Mouse (Mus musculus): ENCODE measurements around the gene Txnrd1. TPM values are rescaled to one million over a fixed set of nuclear protein-coding genes. Genes with fewer than 3 reads are reported as not detected.

The Txnrd1 gene
- polyA plus RNA-seq, 1 experiment from 2014 or later, result 123 TPM

GRCm38 (mm10) chr10:82805111-82805510, 28.6 kb upstream of the Txnrd1 start:
- H3K4me2 ChIP-seq, result no peak overlapping the region
- H3K36me3 ChIP-seq, result no peaks in the 10 kb centered on the region
- no peaks in the 10 kb centered on the region for H3K9me3 ChIP-seq
- no peak overlapping the region for H3K4me3 ChIP-seq
- H3K4me1 ChIP-seq, result peaks cover 4% of the 10 kb centered on the region; the same call in 1 of the 2 replicates
- H3K27ac ChIP-seq, result no peak overlapping the region
- H3K9ac ChIP-seq, result no peak overlapping the region
- WGBS, result 61% methylated on average over 6 of the region's 6 CpGs
- ATAC-seq (ENCODE audit: borderline replicate concordance, extremely low read depth, low FRiP score, low TSS enrichment), result no peak
- H3K27me3 ChIP-seq, result no peaks in the 10 kb centered on the region

DNA sequence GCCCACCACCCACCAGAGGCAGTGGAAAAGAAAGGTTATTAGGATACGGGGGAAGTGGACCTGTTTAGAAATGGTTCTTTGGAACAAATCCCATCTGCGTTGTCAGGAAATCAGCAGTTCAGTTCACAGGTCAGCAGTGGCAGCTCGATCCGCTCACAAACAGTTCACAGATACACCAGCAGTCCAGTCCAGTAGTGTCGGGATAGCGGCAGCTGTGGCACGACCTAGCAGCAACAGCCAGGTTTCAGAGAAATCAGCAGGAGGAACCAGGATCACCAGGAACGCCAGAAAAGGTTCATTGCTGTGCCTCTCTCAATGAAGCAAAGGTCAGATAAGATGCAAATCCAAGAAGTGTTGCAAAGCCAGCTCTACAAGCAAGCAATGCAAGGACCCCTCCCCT, 27.3 kb upstream of the Txnrd1 start:
- H3K4me3 ChIP-seq, result no peak overlapping the region
- H3K36me3 ChIP-seq, result no peaks in the 10 kb centered on the region
- no peak for ATAC-seq (ENCODE audit: borderline replicate concordance, extremely low read depth, low FRiP score, low TSS enrichment)
- no peak overlapping the region for H3K27ac ChIP-seq
- no peaks in the 10 kb centered on the region for H3K27me3 ChIP-seq
- WGBS, result 51% methylated on average over 8 of the region's 8 CpGs
- peaks cover 4% of the 10 kb centered on the region; the same call in 1 of the 2 replicates for H3K4me1 ChIP-seq
- no peaks in the 10 kb centered on the region; the same call in 1 of the 2 replicates for H3K9me3 ChIP-seq
- no peak overlapping the region for H3K4me2 ChIP-seq
- H3K9ac ChIP-seq, result no peak overlapping the region

- no peak overlapping the region for H3K4me2 ChIP-seq
- no peak for ATAC-seq (ENCODE audit: borderline replicate concordance, extremely low read depth, low FRiP score, low TSS enrichment)
- no peak overlapping the region for H3K27ac ChIP-seq
- H3K4me1 ChIP-seq, result peaks cover 4% of the 10 kb centered on the region; the same call in 1 of the 2 replicates
- H3K36me3 ChIP-seq, result no peaks in the 10 kb centered on the region
- H3K9ac ChIP-seq, result no peak overlapping the region
- no peak overlapping the region for H3K4me3 ChIP-seq
- 56% methylated on average over 7 of the region's 7 CpGs for WGBS
- H3K27me3 ChIP-seq, result no peaks in the 10 kb centered on the region
- no peaks in the 10 kb centered on the region; the same call in 1 of the 2 replicates for H3K9me3 ChIP-seq
Observed at GRCm38 (mm10) chr10:82807238-82807637, 26.5 kb upstream of the Txnrd1 start.

GRCm38 (mm10) chr10:82808155-82808554, 25.6 kb upstream of the Txnrd1 start:
- Histone ChIP-seq H3K4me1 (peaks cover 4% of the 10 kb centered on the region; the same call in 1 of the 2 replicates), H3K27ac (no peak overlapping the region), H3K4me2 (no peak overlapping the region), H3K4me3 (no peak overlapping the region), H3K9me3 (no peaks in the 10 kb centered on the region; the same call in 1 of the 2 replicates), H3K27me3 (no peaks in the 10 kb centered on the region), H3K9ac (no peak overlapping the region), H3K36me3 (no peaks in the 10 kb centered on the region)
- no peak for ATAC-seq (ENCODE audit: borderline replicate concordance, extremely low read depth, low FRiP score, low TSS enrichment)
- WGBS, result 27% methylated on average over 6 of the region's 6 CpGs

DNA sequence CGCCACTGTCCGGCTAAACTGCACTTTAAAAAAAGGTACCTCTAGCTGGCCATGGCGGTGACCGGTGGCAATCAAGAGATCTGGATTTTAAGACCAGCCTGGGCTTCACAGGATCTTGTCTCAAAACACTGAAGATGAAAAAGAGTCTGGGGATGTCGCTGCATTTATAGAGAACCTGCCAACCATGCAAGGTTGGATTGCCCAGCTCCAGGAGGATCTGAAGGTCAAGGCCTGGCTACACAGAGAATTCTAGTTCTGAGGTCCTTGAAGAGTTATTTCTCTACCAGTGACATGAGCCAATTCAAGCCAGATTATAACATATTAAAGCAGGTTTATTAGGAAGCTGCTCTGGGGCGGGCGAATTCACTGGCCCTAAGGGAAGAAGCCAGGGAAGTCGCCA, 24.9 kb upstream of the Txnrd1 start:
- ATAC-seq (ENCODE audit: borderline replicate concordance, extremely low read depth, low FRiP score, low TSS enrichment), result no peak
- H3K36me3 ChIP-seq, result no peaks in the 10 kb centered on the region
- H3K4me3 ChIP-seq, result no peak overlapping the region
- no peaks in the 10 kb centered on the region; the same call in 1 of the 2 replicates for H3K9me3 ChIP-seq
- no peak overlapping the region for H3K27ac ChIP-seq
- H3K4me1 ChIP-seq, result peaks cover 4% of the 10 kb centered on the region; the same call in 1 of the 2 replicates
- H3K9ac ChIP-seq, result no peak overlapping the region
- WGBS, result 84% methylated on average over 8 of the region's 8 CpGs
- no peak overlapping the region for H3K4me2 ChIP-seq
- no peaks in the 10 kb centered on the region for H3K27me3 ChIP-seq

DNA sequence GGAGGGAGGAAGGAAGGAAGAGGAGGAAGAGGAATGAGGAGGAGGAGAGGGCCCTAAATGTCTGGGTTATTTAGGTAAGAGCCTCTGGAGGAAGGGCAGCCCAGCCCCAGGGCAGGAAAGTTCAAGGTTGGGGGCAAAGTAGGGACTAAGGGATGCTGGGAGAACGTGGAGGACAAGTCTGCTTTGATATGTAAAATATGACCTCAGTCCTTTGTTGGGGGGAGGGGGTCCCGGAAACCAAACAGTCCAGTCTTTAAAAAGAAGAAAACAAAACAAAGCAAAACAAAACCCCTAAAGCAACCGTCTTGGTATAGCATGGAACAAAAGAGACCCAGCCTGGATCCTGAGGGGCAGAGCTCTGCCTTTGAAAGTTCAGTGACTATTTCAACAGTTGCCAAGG, 24.4 kb upstream of the Txnrd1 start:
- H3K9me3 ChIP-seq, result no peaks in the 10 kb centered on the region; the same call in 1 of the 2 replicates
- H3K4me2 ChIP-seq, result no peak overlapping the region
- H3K36me3 ChIP-seq, result no peaks in the 10 kb centered on the region
- no peaks in the 10 kb centered on the region for H3K27me3 ChIP-seq
- H3K9ac ChIP-seq, result no peak overlapping the region
- H3K27ac ChIP-seq, result no peak overlapping the region
- no peak for ATAC-seq (ENCODE audit: borderline replicate concordance, extremely low read depth, low FRiP score, low TSS enrichment)
- no peak overlapping the region for H3K4me3 ChIP-seq
- H3K4me1 ChIP-seq, result peaks cover 4% of the 10 kb centered on the region; the same call in 1 of the 2 replicates
- 33% methylated on average over 3 of the region's 3 CpGs for WGBS

- ATAC-seq (ENCODE audit: borderline replicate concordance, extremely low read depth, low FRiP score, low TSS enrichment), result peak; percentile 81
- Histone ChIP-seq H3K9me3 (no peaks in the 10 kb centered on the region; the same call in 1 of the 2 replicates), H3K36me3 (no peaks in the 10 kb centered on the region), H3K4me2 (peak overlapping the region; percentile 89), H3K9ac (peak overlapping the region; percentile 44), H3K4me1 (no peaks in the 10 kb centered on the region; the same call in 1 of the 2 replicates), H3K4me3 (peak overlapping the region; percentile 52), H3K27ac (no peak overlapping the region), H3K27me3 (no peaks in the 10 kb centered on the region)
- 4% methylated on average over 49 of the region's 52 CpGs for WGBS
Observed at GRCm38 (mm10) chr10:82811855-82812431, 21.8 kb upstream of the Txnrd1 start.

DNA sequence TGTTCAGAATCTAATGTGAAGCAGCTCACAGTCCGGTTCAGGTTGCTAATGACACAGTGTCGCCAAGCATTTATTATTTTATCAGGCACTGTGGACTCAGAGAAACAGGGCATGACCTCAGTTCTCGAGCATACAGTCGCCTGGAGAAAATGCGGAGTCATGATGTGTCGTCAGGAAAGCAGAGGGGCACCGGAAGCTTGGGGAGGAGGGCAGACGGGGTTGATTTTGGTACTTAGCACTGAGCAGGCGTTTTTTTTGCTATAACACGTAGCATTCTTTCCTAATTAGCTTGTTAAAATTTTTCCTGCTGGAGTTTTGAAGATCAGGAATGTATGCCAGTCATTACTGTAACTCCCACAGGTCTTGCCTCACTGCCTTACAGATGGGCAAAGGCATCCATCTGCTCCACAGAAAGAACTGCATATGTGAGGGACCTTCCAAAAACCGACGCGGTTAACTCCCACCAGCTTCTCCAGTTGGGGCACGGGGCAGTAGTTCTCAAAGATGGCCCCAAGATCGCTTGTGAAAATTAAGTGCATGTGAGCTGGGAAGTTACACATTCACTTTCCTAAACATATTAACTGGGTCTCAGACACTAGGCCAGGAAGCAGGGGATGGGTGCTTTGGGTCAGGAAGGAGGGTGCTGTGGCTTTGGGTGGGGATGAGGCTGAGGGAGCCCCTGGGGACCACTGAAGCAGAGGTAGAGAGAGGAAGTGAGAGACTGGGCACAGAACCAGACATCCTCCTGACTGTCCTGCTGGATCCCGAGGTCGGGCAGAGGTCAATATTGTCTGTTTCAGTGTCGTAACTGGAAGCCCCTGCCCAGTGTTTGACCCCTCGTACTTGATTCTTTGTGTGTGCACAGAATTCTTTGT, 19.4 kb upstream of the Txnrd1 start:
- no peak overlapping the region for H3K4me3 ChIP-seq
- no peaks in the 10 kb centered on the region for H3K4me1 ChIP-seq
- no peaks in the 10 kb centered on the region for H3K27me3 ChIP-seq
- no peak overlapping the region for H3K9ac ChIP-seq
- H3K9me3 ChIP-seq, result no peaks in the 10 kb centered on the region; the same call in 1 of the 2 replicates
- 23% methylated on average over 19 of the region's 19 CpGs for WGBS
- no peaks in the 10 kb centered on the region for H3K36me3 ChIP-seq
- no peak overlapping the region for H3K4me2 ChIP-seq
- no peak overlapping the region for H3K27ac ChIP-seq
- ATAC-seq (ENCODE audit: borderline replicate concordance, extremely low read depth, low FRiP score, low TSS enrichment), result no peak

GRCm38 (mm10) chr10:82816441-82816840, 17.3 kb upstream of the Txnrd1 start:
- WGBS, result 68% methylated on average over 9 of the region's 9 CpGs
- H3K27me3 ChIP-seq, result no peaks in the 10 kb centered on the region
- no peaks in the 10 kb centered on the region for H3K36me3 ChIP-seq
- no peak overlapping the region for H3K9ac ChIP-seq
- no peak overlapping the region for H3K4me3 ChIP-seq
- H3K9me3 ChIP-seq, result no peaks in the 10 kb centered on the region; the same call in 1 of the 2 replicates
- ATAC-seq (ENCODE audit: borderline replicate concordance, extremely low read depth, low FRiP score, low TSS enrichment), result no peak
- no peak overlapping the region for H3K27ac ChIP-seq
- no peaks in the 10 kb centered on the region for H3K4me1 ChIP-seq
- no peak overlapping the region for H3K4me2 ChIP-seq

DNA sequence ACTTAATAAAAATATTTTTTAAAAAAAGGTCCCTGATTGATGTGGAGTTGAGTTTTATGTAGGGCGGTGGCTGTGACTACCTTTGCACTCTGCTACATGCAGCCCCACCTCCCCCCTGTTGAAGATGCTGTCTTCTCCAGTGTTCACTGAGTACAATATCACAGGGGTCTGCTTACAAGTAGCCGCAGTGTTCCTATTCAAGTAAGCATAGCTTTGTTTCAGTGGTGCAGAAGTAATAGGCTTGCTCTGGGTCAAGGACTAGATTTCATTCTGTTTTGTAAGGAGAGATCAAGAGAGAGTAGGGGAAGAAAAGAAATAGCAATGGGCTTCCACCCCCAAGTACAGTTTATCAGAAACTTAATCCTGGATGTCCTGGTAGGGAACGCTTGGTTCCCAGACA, 16.2 kb upstream of the Txnrd1 start:
- H3K4me1 ChIP-seq, result no peaks in the 10 kb centered on the region
- H3K9ac ChIP-seq, result no peak overlapping the region
- ATAC-seq (ENCODE audit: borderline replicate concordance, extremely low read depth, low FRiP score, low TSS enrichment), result no peak
- H3K27ac ChIP-seq, result no peak overlapping the region
- WGBS, result 86% methylated on average over 3 of the region's 3 CpGs
- no peaks in the 10 kb centered on the region for H3K9me3 ChIP-seq
- H3K4me2 ChIP-seq, result no peak overlapping the region
- H3K27me3 ChIP-seq, result no peaks in the 10 kb centered on the region
- no peak overlapping the region for H3K4me3 ChIP-seq
- no peaks in the 10 kb centered on the region for H3K36me3 ChIP-seq

DNA sequence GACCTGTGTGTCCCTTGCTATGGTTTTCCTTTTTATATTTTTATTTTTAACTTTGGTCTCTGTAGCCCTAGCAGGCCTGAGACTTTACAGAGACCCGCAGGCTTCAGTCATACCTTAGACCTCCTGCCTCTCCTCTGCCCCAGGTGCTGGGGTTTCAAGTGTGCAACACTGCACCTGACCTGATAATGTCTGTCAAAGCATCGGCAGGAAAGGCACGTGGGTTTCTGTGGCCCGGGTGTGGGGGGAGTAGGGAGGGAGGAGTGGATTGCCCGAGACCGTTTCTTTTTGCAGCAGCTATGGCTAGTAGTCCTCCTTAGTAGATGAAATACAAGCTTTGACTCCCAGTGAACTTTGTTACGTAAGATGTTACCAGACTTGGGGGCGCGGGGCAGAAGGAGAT, 15.8 kb upstream of the Txnrd1 start:
- Histone ChIP-seq H3K27me3 (no peaks in the 10 kb centered on the region), H3K9me3 (no peaks in the 10 kb centered on the region), H3K36me3 (no peaks in the 10 kb centered on the region), H3K4me2 (no peak overlapping the region), H3K9ac (no peak overlapping the region), H3K4me1 (no peaks in the 10 kb centered on the region), H3K27ac (no peak overlapping the region), H3K4me3 (no peak overlapping the region)
- ATAC-seq (ENCODE audit: borderline replicate concordance, extremely low read depth, low FRiP score, low TSS enrichment), result no peak
- WGBS, result 54% methylated on average over 9 of the region's 9 CpGs

GRCm38 (mm10) chr10:82818661-82819060, 15.1 kb upstream of the Txnrd1 start:
- H3K27ac ChIP-seq, result no peak overlapping the region
- H3K36me3 ChIP-seq, result no peaks in the 10 kb centered on the region
- no peaks in the 10 kb centered on the region for H3K27me3 ChIP-seq
- H3K9ac ChIP-seq, result no peak overlapping the region
- H3K4me2 ChIP-seq, result no peak overlapping the region
- ATAC-seq (ENCODE audit: borderline replicate concordance, extremely low read depth, low FRiP score, low TSS enrichment), result no peak
- H3K4me3 ChIP-seq, result no peak overlapping the region
- 82% methylated on average over 6 of the region's 6 CpGs for WGBS
- H3K4me1 ChIP-seq, result no peaks in the 10 kb centered on the region
- H3K9me3 ChIP-seq, result no peaks in the 10 kb centered on the region

All from lung, embryonic 15.5 days (tissue).